Mouse (Mus musculus) forebrain, embryonic 16.5 days (tissue): ENCODE measurements around the gene Lhpp. TPM values are rescaled to one million over a fixed set of nuclear protein-coding genes. Genes with fewer than 3 reads are reported as not detected.
A peak's percentile ranks its signal among the peaks of the same experiment; 100 is the strongest.

Experiments
- ATAC-seq: fragments of 200-750 bp; cut with Nextera tagmentation; 2 replicates; pipeline ENCODE4 v1.8.0; 2017; ENCODE audit warnings: mild to moderate bottlenecking, moderate library complexity
- H3K27ac ChIP-seq: fragments of 300-500 bp; sonication (generic); 2 replicates; pipeline ENCODE4 v1.5.1; 2014; ENCODE audit warnings: low read length, control low read depth
- H3K27me3 ChIP-seq: fragments of 300-500 bp; sonication (generic); replicated peaks from 2 replicates; pipeline ENCODE4 v1.6.1; 2014; ENCODE audit warnings: low read length; ENCODE audit not compliant: control insufficient read depth, insufficient read depth
- H3K36me3 ChIP-seq: fragments of 300-500 bp; sonication (generic); 2 replicates; pipeline ENCODE4 v1.6.1; 2014; ENCODE audit not compliant: control insufficient read depth, insufficient read depth
- H3K4me1 ChIP-seq: fragments of 300-500 bp; sonication (generic); replicated peaks from 2 replicates; pipeline ENCODE4 v1.6.1; 2014; ENCODE audit warnings: low read length; ENCODE audit not compliant: control insufficient read depth, insufficient read depth
- H3K4me2 ChIP-seq: fragments of 300-500 bp; sonication (generic); 2 replicates; pipeline ENCODE4 v1.6.1; 2014; ENCODE audit warnings: mild to moderate bottlenecking, low read length, control low read depth
- H3K4me3 ChIP-seq: fragments of 300-500 bp; sonication (generic); replicated peaks from 2 replicates; pipeline ENCODE4 v1.5.1; 2014; ENCODE audit warnings: mild to moderate bottlenecking, low read length, control low read depth
- H3K9ac ChIP-seq: fragments of 300-500 bp; sonication (generic); replicated peaks from 2 replicates; pipeline ENCODE4 v1.6.1; 2014; ENCODE audit warnings: low read depth, low read length, control low read depth
- H3K9me3 ChIP-seq: fragments of 300-500 bp; sonication (generic); 2 replicates; pipeline ENCODE4 v1.6.1; 2016; ENCODE audit warnings: low read length; ENCODE audit not compliant: control insufficient read depth
- WGBS: fragments of 180-500 bp; shearing (Covaris S2); extraction: QIAGEN DNeasy Blood & Tissue Kit; methylation state at CpG from one replicate; pipeline ENCODE4 v1.1.7; 2014; 5-methylcytosine and 5-hydroxymethylcytosine counted together
- polyA plus RNA-seq: library from polyadenylated mRNA; unstranded; fragments of >200 nt; fragmentation: Nextera tagmentation; extraction: Ambion mirVana; gene quantifications from 2 replicates; pipeline ENCODE4 v1.2.1, GENCODE M21; 2015

Gene Lhpp
- polyA plus RNA-seq, 1 experiment from 2014 or later = 31.2 TPM

DNA sequence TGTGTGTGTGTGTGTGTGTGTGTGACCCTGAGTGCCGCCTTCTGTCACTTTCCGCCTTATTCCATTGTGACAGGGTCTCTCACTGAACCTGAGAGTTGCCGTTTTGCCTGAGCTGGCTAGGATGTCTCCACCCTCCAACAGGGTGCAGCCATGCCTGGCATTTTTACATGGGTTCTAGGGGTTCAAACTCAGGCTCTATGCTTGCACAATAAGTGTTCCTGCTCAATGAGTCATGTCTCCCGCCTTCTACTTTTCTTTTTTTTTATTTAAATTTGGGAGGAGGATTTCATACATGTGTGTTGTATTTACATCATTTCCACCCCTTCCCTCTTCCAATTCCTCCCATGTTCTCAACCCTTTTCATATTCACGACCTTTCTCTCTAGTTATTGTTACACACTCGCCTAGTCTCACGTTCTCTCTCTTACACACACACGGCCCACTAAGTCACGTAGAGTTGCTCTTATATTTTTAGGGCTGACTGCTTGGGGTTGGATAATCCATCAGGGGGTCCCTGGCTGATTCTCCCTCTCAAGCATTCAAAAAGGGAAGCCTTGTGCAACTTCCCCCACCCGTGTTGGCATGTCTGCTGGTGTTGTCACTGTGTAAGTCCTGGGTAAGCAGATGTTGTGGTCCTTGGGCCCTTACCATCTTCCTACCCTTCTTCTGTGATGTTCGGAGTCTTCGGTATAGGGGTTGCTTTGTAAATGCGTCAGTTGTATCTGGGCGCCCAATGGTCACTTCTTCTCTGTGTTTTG is 80.5 kb downstream of the Lhpp start:
- 86% methylated on average over 14 of the region's 14 CpGs for WGBS
- no peaks in the 10 kb centered on the region for H3K36me3 ChIP-seq
- no peaks in the 10 kb centered on the region for H3K9me3 ChIP-seq
- no peaks in the 10 kb centered on the region for H3K27me3 ChIP-seq
- H3K4me2 ChIP-seq = no peak overlapping the region
- H3K27ac ChIP-seq = no peak overlapping the region
- peaks cover 7% of the 10 kb centered on the region for H3K4me1 ChIP-seq
- no peak overlapping the region for H3K4me3 ChIP-seq
- no peak overlapping the region for H3K9ac ChIP-seq
- no peak for ATAC-seq

DNA sequence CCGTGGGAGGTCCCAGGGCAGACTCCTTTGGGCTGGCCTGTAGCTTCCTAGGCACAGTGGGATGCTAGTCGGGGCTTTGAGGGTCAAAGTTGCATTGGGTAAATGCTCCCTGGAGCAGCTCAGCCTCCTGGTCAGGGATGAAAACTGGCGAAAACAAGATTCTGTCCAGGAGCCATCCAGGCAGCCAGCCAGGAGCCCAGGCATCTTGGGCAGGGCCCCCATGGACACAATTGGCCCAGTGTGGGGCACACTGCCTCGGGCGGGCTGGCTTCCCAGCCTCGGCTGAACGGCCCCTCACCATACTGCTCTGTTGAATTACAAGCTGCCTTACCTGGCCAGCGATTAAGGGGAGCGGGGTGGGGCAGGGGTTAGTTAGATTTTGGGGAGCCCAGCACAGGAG is 82.3 kb downstream of the Lhpp start:
- 0 out of 2 replicates have a peak, but pooled peaks have one; percentile 43 for ATAC-seq
- 60% methylated on average over 9 of the region's 9 CpGs for WGBS
- no peak overlapping the region for H3K4me3 ChIP-seq

GRCm38 (mm10) chr7:132693561-132693960 is 83.1 kb downstream of the Lhpp start:
- Histone ChIP-seq H3K9ac (no peak overlapping the region), H3K9me3 (no peaks in the 10 kb centered on the region), H3K4me2 (no peak overlapping the region), H3K27me3 (no peaks in the 10 kb centered on the region), H3K4me1 (peaks cover 7% of the 10 kb centered on the region), H3K27ac (no peak overlapping the region), H3K4me3 (no peak overlapping the region), H3K36me3 (no peaks in the 10 kb centered on the region)
- ATAC-seq = no peak
- WGBS = 93% methylated on average over 2 of the region's 2 CpGs

More for the DNA sequence above, 82.3 kb downstream of the Lhpp start:
- no peaks in the 10 kb centered on the region for H3K9me3 ChIP-seq
- H3K9ac ChIP-seq = no peak overlapping the region
- no peak overlapping the region for H3K27ac ChIP-seq
- H3K36me3 ChIP-seq = no peaks in the 10 kb centered on the region
- H3K4me2 ChIP-seq = no peak overlapping the region
- no peaks in the 10 kb centered on the region for H3K27me3 ChIP-seq
- H3K4me1 ChIP-seq = peaks cover 7% of the 10 kb centered on the region

- H3K4me1 ChIP-seq = peaks cover 4% of the 10 kb centered on the region; the same call in 1 of the 2 replicates
- no peak overlapping the region for H3K4me3 ChIP-seq
- no peak for ATAC-seq
- H3K9ac ChIP-seq = no peak overlapping the region
- 83% methylated on average over 8 of the region's 8 CpGs for WGBS
- no peak overlapping the region for H3K27ac ChIP-seq
- no peak overlapping the region for H3K4me2 ChIP-seq
- no peaks in the 10 kb centered on the region for H3K27me3 ChIP-seq
- no peaks in the 10 kb centered on the region for H3K9me3 ChIP-seq
- no peaks in the 10 kb centered on the region for H3K36me3 ChIP-seq
Measured at GRCm38 (mm10) chr7:132697258-132697796, 86.9 kb downstream of the Lhpp start.

- Histone ChIP-seq H3K27ac (no peak overlapping the region), H3K4me2 (no peak overlapping the region), H3K9me3 (no peaks in the 10 kb centered on the region), H3K4me3 (no peak overlapping the region), H3K36me3 (no peaks in the 10 kb centered on the region), H3K27me3 (no peaks in the 10 kb centered on the region), H3K9ac (no peak overlapping the region), H3K4me1 (no peaks in the 10 kb centered on the region)
- no peak for ATAC-seq
- 89% methylated on average over 4 of the region's 4 CpGs for WGBS
Measured at GRCm38 (mm10) chr7:132698737-132699136, 88.3 kb downstream of the Lhpp start.

- H3K4me1 ChIP-seq = no peaks in the 10 kb centered on the region
- WGBS = 55% methylated on average over 4 of the region's 4 CpGs
- ATAC-seq = no peak
Measured at GRCm38 (mm10) chr7:132699165-132699564, 88.7 kb downstream of the Lhpp start.

GRCm38 (mm10) chr7:132699639-132700038 is 89.2 kb downstream of the Lhpp start:
- H3K9ac ChIP-seq = no peak overlapping the region
- ATAC-seq = no peak
- no peak overlapping the region for H3K4me2 ChIP-seq
- no peaks in the 10 kb centered on the region for H3K4me1 ChIP-seq
- H3K27ac ChIP-seq = no peak overlapping the region
- H3K4me3 ChIP-seq = no peak overlapping the region
- H3K27me3 ChIP-seq = no peaks in the 10 kb centered on the region
- H3K36me3 ChIP-seq = no peaks in the 10 kb centered on the region
- H3K9me3 ChIP-seq = no peaks in the 10 kb centered on the region

More at GRCm38 (mm10) chr7:132699165-132699564, 88.7 kb downstream of the Lhpp start:
- Histone ChIP-seq H3K27ac (no peak overlapping the region), H3K36me3 (no peaks in the 10 kb centered on the region), H3K9ac (no peak overlapping the region), H3K9me3 (no peaks in the 10 kb centered on the region), H3K27me3 (no peaks in the 10 kb centered on the region), H3K4me3 (no peak overlapping the region), H3K4me2 (no peak overlapping the region)

- Histone ChIP-seq H3K36me3 (no peaks in the 10 kb centered on the region), H3K27ac (no peak overlapping the region), H3K27me3 (no peaks in the 10 kb centered on the region), H3K4me1 (no peaks in the 10 kb centered on the region), H3K9ac (no peak overlapping the region), H3K9me3 (no peaks in the 10 kb centered on the region), H3K4me3 (no peak overlapping the region), H3K4me2 (no peak overlapping the region)
- WGBS = 89% methylated on average over 4 of the region's 4 CpGs
- ATAC-seq = no peak
Measured at GRCm38 (mm10) chr7:132700107-132700506, 89.7 kb downstream of the Lhpp start.

DNA sequence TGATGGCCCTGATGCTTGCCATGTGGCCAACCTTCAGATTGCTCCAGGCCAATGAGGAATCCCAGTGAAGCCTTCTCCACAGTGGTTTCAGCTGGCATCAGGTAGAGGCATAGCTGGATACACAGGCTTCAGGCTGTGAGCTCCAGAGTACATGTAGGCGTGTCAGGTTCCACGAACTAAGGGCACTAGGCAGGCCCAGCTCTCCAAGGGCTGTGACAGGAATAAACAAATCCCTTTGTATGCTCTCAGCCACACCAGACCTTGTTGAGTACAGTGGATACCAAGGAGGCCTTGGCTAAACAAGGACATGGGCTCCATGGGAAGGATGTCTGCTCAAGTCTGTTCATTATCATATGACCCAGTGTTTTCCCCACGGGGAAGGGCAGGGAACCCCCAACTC is 91.0 kb downstream of the Lhpp start:
- 88% methylated on average over 3 of the region's 3 CpGs for WGBS
- no peaks in the 10 kb centered on the region for H3K4me1 ChIP-seq
- H3K4me2 ChIP-seq = no peak overlapping the region
- no peaks in the 10 kb centered on the region for H3K36me3 ChIP-seq
- no peaks in the 10 kb centered on the region for H3K9me3 ChIP-seq
- no peak overlapping the region for H3K4me3 ChIP-seq
- H3K27me3 ChIP-seq = no peaks in the 10 kb centered on the region
- no peak overlapping the region for H3K27ac ChIP-seq
- no peak overlapping the region for H3K9ac ChIP-seq
- no peak for ATAC-seq
